Mouse (Mus musculus) G1E (cell line): ENCODE data around the gene Ccl25. TPM values are rescaled to one million over a fixed set of nuclear protein-coding genes. Genes with fewer than 3 reads are reported as not detected.

Source experiments
- ATAC-seq: 2 replicates; pipeline ENCODE4 v1.8.0; 2016; ENCODE audit warnings: mild to moderate bottlenecking; ENCODE audit not compliant: insufficient number of reproducible peaks, poor library complexity, low FRiP score, severe bottlenecking; ENCODE audit errors: extremely low read depth
- DNase-seq: peaks from one replicate; pipeline ENCODE4 v3.0.0; 2012; ENCODE audit warnings: low spot score
- H3K27me3 ChIP-seq: 2 replicates; pipeline ENCODE4 v1.6.1; 2012; ENCODE audit warnings: mild to moderate bottlenecking, low read length, inconsistent platforms; ENCODE audit not compliant: insufficient read depth
- H3K36me3 ChIP-seq: replicated peaks from 2 replicates; pipeline ENCODE3; 2012; ENCODE audit warnings: mild to moderate bottlenecking, inconsistent platforms
- H3K4me1 ChIP-seq: 2 replicates; pipeline ENCODE4 v1.6.1; 2012; ENCODE audit warnings: low read depth, low read length, inconsistent platforms, mixed read lengths; ENCODE audit not compliant: insufficient read depth
- H3K4me3 ChIP-seq: 2 replicates; pipeline ENCODE4 v1.5.1; 2012; ENCODE audit warnings: low read depth, mild to moderate bottlenecking, inconsistent platforms, low read length, moderate library complexity, mixed read lengths
- H3K9me3 ChIP-seq: replicated peaks from 2 replicates; pipeline ENCODE4 v1.6.1; 2012; ENCODE audit warnings: inconsistent platforms
- CTCF ChIP-seq: IDR thresholded peaks from 2 replicates; pipeline ENCODE4 v1.5.1; 2012; ENCODE audit warnings: low read depth, low read length, inconsistent platforms, mixed read lengths
- GATA1 ChIP-seq: IDR thresholded peaks from 2 replicates; pipeline ENCODE4 v1.6.1; 2012; ENCODE audit warnings: borderline replicate concordance, low read length, inconsistent platforms, mixed read lengths
- GATA2 ChIP-seq: IDR thresholded peaks from 2 replicates; pipeline ENCODE4 v1.6.1; 2012; ENCODE audit warnings: low read depth, low read length, inconsistent platforms, borderline replicate concordance
- POLR2AphosphoS5 ChIP-seq: IDR thresholded peaks from 2 replicates; pipeline ENCODE4 v1.6.1; 2012; ENCODE audit warnings: low read depth, low read length, inconsistent platforms; ENCODE audit not compliant: insufficient replicate concordance
- TAL1 ChIP-seq: conservative IDR thresholded peaks from 2 replicates; pipeline ENCODE4 v1.6.1; 2012; ENCODE audit warnings: low read depth, low read length, inconsistent platforms, mixed read lengths
- polyA plus RNA-seq: library from polyadenylated mRNA; stranded (reverse); fragments of >175 nt; gene quantifications from 2 replicates; pipeline ENCODE4 v1.2.3, GENCODE M21; 2012
- total RNA-seq, 2 experiments: library from RNA; stranded (forward) in 1 of 2; stranded (reverse) in 1 of 2; fragments of 200-1000 nt in 1 of 2; fragments of >200 nt in 1 of 2; fragmentation: Nextera tagmentation in 1 of 2; gene quantifications; 2 replicates each; pipeline ENCODE4 v1.2.3; 2014 to 2017

The Ccl25 gene
- total and polyA plus RNA-seq, 3 experiments = 1.9 to 69.3 (median 16.0) TPM

- Histone ChIP-seq H3K4me3 (no peak overlapping the region), H3K9me3 (no peaks in the 10 kb centered on the region), H3K36me3 (peaks cover 94% of the 10 kb centered on the region), H3K4me1 (peaks cover 58% of the 10 kb centered on the region), H3K27me3 (no peaks in the 10 kb centered on the region)
- no peak for ATAC-seq
- no peak for DNase-seq
- TF ChIP-seq GATA1 (no peak), GATA2 (no peak), TAL1 (no peak), POLR2AphosphoS5 (no peak), CTCF (no peak)
These were observed 19.2 kb upstream of the Ccl25 start for GRCm38 (mm10) chr8:4305838-4306237.

DNA sequence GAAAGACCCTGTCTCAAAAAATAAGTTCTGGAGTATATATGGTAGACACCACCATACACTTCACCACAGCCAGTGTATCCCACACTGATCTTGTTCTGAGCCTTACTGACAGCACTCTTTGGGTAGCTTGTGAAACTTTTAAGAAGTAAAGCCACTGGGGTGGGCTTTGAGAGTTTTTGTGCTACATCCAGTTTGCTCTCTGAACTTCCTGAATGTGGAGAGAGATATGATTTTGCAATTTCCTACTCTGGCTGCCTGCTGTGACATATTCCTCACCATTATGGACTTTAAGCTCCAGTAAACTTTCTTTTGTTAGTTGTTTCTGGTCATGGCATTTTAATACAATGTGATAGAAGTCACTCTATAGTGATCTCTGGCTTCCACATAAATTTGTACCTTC is 12.9 kb upstream of the Ccl25 start:
- peaks cover 39% of the 10 kb centered on the region for H3K4me1 ChIP-seq
- no peaks in the 10 kb centered on the region for H3K9me3 ChIP-seq
- TF ChIP-seq CTCF (no peak), POLR2AphosphoS5 (no peak), GATA1 (no peak), GATA2 (no peak), TAL1 (no peak)
- ATAC-seq = no peak
- H3K36me3 ChIP-seq = peaks cover 70% of the 10 kb centered on the region
- H3K4me3 ChIP-seq = no peak overlapping the region
- no peak for DNase-seq
- no peaks in the 10 kb centered on the region for H3K27me3 ChIP-seq

- TF ChIP-seq TAL1 (no peak), GATA2 (no peak), GATA1 (no peak), POLR2AphosphoS5 (no peak), CTCF (no peak)
- Histone ChIP-seq H3K4me3 (no peak overlapping the region), H3K36me3 (peaks cover 67% of the 10 kb centered on the region), H3K27me3 (no peaks in the 10 kb centered on the region), H3K9me3 (no peaks in the 10 kb centered on the region), H3K4me1 (peaks cover 30% of the 10 kb centered on the region)
- no peak for DNase-seq
- ATAC-seq = no peak
These were observed 11.5 kb upstream of the Ccl25 start for GRCm38 (mm10) chr8:4313254-4314124.

GRCm38 (mm10) chr8:4314852-4315251 is 10.2 kb upstream of the Ccl25 start:
- no peak for ATAC-seq

DNA sequence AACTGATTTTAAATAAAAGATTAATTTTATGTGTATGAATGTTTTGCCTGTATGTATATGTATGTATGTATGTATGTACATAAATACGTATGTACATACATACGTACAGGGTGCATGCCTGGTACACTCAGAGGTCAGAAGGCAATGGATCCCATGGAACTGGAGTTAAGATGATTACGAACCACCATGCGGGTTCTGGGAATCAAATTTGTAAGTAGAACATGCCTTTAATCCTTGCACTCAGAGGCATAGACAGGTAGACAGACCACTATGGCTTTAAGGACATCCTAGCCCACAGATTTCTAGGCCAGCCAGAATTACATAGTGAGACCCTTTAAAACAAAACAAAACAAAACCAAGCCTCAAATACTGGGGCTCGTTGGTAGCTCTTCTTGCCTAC is 6.9 kb upstream of the Ccl25 start:
- peaks cover 66% of the 10 kb centered on the region for H3K36me3 ChIP-seq
- no peak for DNase-seq
- no peaks in the 10 kb centered on the region for H3K27me3 ChIP-seq
- no peak for TF ChIP-seq POLR2AphosphoS5
- no peak for TF ChIP-seq CTCF
- no peak for TF ChIP-seq GATA1
- TF ChIP-seq GATA2 = no peak
- no peak for TF ChIP-seq TAL1
- H3K4me1 ChIP-seq = peaks cover 58% of the 10 kb centered on the region
- ATAC-seq = no peak
- no peaks in the 10 kb centered on the region for H3K9me3 ChIP-seq
- no peak overlapping the region for H3K4me3 ChIP-seq

More at GRCm38 (mm10) chr8:4314852-4315251, 10.2 kb upstream of the Ccl25 start:
- H3K4me3 ChIP-seq = no peak overlapping the region
- no peaks in the 10 kb centered on the region for H3K27me3 ChIP-seq
- peaks cover 41% of the 10 kb centered on the region for H3K4me1 ChIP-seq
- H3K36me3 ChIP-seq = peaks cover 66% of the 10 kb centered on the region
- no peaks in the 10 kb centered on the region for H3K9me3 ChIP-seq
- TF ChIP-seq TAL1 (no peak), GATA1 (no peak), CTCF (no peak), POLR2AphosphoS5 (no peak), GATA2 (no peak)
- DNase-seq = no peak

GRCm38 (mm10) chr8:4318796-4319572 is 6.0 kb upstream of the Ccl25 start:
- no peaks in the 10 kb centered on the region for H3K27me3 ChIP-seq
- H3K36me3 ChIP-seq = peaks cover 64% of the 10 kb centered on the region
- TF ChIP-seq CTCF = no peak
- TF ChIP-seq POLR2AphosphoS5 = no peak
- TF ChIP-seq GATA1 = no peak
- no peak for TF ChIP-seq TAL1
- no peak for TF ChIP-seq GATA2
- peaks cover 60% of the 10 kb centered on the region for H3K4me1 ChIP-seq
- H3K4me3 ChIP-seq = no peak overlapping the region; the same call in 1 of the 2 replicates
- ATAC-seq = no peak
- no peaks in the 10 kb centered on the region for H3K9me3 ChIP-seq
- no peak for DNase-seq
